Mouse (Mus musculus): ENCODE measurements around the gene Pgam5.

GRCm38 (mm10) chr5:110225056-110225455, 44.7 kb downstream of the Pgam5 start:
- TF ChIP-seq TAL1 (IDR thresholded peaks at IDR 0.05; ENCODE audit: low read length) (no peak), GATA1 (IDR thresholded peaks at IDR 0.05; ENCODE audit: low read length) (no peak)
